Mouse (Mus musculus): ENCODE data around the gene Rgs13. TPM values are rescaled to one million over a fixed set of nuclear protein-coding genes. Genes with fewer than 3 reads are reported as not detected.

The Rgs13 gene
- polyA plus RNA-seq, 1 experiment from 2014 or later, result 0.86 TPM

DNA sequence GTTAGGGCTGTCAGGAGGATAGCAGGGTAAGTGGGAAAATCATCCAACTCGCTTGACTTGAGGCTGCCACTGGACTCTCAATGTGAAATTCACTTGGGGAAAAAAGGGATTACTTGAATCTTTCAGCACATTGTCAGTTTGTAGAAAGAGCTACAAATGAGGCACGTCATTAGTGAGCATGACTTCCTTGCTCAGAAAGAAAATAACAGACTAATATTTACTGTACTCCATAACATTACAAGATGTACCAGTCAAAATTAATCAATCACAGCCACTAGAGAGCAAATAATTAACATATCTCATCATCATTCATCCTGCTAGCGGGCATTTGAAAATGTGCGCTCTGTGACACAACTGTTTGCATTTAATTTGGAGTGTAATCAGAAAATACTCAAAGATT, 57.1 kb downstream of the Rgs13 start:
- Histone ChIP-seq H3K4me2 (ENCODE audit: low read length) (no peak overlapping the region), H3K27ac (ENCODE audit: low read length) (no peak overlapping the region), H3K27me3 (replicated peaks; ENCODE audit: control insufficient read depth, insufficient read depth, low read length) (no peaks in the 10 kb centered on the region), H3K4me1 (replicated peaks; ENCODE audit: control insufficient read depth, insufficient read depth, low read length) (no peaks in the 10 kb centered on the region), H3K9ac (replicated peaks; ENCODE audit: low read depth, low read length) (no peak overlapping the region), H3K4me3 (replicated peaks; ENCODE audit: low read length) (no peak overlapping the region), H3K36me3 (ENCODE audit: control insufficient read depth, insufficient read depth) (no peaks in the 10 kb centered on the region), H3K9me3 (ENCODE audit: control insufficient read depth, low read length) (no peaks in the 10 kb centered on the region)
- ATAC-seq, result 0 out of 2 replicates have a peak, but pooled peaks have one; percentile 23
- 56% methylated on average over 4 of the region's 4 CpGs for WGBS

DNA sequence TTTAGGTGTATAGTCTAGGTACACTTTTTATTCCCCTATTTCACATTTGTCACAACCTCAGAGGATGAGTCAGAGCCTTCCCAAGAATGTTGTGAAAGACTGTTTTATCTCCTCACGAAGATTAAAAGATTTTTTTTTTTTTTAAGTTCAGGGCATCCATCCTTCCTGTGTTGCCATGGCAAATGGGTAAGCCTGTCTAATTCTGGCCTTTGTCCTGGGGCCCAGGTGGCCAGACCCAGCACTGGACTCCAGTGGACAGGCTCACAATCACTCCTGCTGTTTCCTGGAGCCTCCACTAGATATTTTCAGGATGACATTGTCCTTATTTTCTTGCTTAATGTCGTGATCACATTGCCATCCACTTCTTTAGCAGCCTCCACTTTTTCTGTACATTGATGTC, 57.7 kb downstream of the Rgs13 start:
- 46% methylated on average over 2 of the region's 2 CpGs for WGBS
- Histone ChIP-seq H3K9ac (replicated peaks; ENCODE audit: low read depth, low read length) (no peak overlapping the region), H3K9me3 (ENCODE audit: control insufficient read depth, low read length) (no peaks in the 10 kb centered on the region), H3K4me3 (replicated peaks; ENCODE audit: low read length) (no peak overlapping the region), H3K27ac (ENCODE audit: low read length) (no peak overlapping the region), H3K4me2 (ENCODE audit: low read length) (no peak overlapping the region), H3K4me1 (replicated peaks; ENCODE audit: control insufficient read depth, insufficient read depth, low read length) (no peaks in the 10 kb centered on the region), H3K27me3 (replicated peaks; ENCODE audit: control insufficient read depth, insufficient read depth, low read length) (no peaks in the 10 kb centered on the region), H3K36me3 (ENCODE audit: control insufficient read depth, insufficient read depth) (no peaks in the 10 kb centered on the region)
- ATAC-seq, result no peak

DNA sequence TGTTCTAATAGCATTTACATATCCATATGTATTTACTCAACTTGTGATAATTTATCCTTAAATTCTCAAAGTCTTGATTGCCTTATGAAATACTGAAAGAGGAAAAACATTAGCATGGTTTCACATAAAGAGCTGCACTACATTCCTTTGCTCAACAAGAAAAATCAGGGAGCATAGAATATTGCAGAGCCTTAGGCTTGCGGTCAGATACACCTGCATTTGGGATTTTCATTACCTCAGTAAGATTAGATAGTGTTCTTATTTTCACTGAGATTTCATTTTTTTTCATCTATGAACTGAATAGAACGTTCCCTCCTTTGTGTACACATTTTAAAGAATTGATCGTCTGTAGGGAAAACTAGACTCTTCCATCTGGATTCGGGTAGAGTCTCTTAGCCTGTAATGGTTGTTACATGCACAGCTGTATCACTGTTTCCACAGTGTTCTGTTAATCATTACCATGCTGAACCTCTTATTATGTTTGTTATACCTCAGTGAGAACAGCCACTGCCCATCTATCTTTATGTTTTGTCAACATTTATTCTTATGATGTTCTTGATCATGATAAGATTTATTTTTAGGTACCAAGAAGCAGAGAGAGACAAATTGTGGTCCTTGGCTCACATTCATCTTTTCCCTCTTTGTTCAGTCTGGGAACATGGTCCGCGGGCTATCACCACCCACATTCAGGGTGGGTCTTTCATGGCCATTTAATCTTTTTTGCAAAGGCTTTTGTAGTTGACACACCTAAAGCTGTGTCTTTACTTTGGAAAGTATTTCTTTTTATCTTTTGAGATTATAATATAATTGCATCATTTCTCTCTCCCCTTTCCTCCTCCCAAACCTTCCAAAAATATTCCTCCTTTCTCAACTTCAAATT, 61.1 kb downstream of the Rgs13 start:
- Histone ChIP-seq H3K9ac (replicated peaks; ENCODE audit: low read depth, low read length) (no peak overlapping the region), H3K9me3 (ENCODE audit: control insufficient read depth, low read length) (no peaks in the 10 kb centered on the region), H3K4me3 (replicated peaks; ENCODE audit: low read length) (no peak overlapping the region), H3K27me3 (replicated peaks; ENCODE audit: control insufficient read depth, insufficient read depth, low read length) (no peaks in the 10 kb centered on the region), H3K4me2 (ENCODE audit: low read length) (no peak overlapping the region), H3K4me1 (replicated peaks; ENCODE audit: control insufficient read depth, insufficient read depth, low read length) (no peaks in the 10 kb centered on the region), H3K27ac (ENCODE audit: low read length) (no peak overlapping the region), H3K36me3 (ENCODE audit: control insufficient read depth, insufficient read depth) (no peaks in the 10 kb centered on the region)
- 86% methylated on average over 6 of the region's 6 CpGs for WGBS
- ATAC-seq, result no peak

DNA sequence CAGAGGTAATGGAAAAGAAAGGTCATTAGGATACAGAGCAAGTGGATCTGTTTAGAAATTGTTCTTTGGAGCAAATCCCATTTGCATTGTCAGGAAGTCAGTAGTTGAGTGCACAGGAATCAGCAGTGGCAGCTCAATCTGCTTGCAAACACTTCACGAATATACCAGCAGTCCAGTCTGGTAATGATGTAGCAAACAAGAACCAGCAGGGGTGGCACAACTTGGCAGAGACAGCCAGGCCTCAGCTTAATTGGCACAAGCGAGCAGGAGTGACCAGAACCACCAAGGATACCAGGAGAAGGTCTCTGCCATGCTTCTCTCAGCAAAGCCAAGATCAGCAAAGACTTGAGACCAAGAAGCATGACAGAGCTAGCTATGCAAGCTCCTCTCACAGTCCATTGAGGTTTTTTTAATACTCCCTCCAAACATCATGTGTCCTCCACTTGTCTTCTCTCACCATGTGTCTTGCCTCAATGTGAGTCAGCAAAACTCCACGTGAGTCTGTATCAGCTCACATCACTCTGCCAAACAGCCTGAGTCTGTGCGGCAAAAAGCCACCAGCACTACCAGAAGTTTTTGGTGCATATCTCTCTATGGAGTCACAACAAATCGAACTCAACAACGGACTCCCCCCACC, 63.6 kb downstream of the Rgs13 start:
- H3K9me3 ChIP-seq (ENCODE audit: control insufficient read depth, low read length), result no peaks in the 10 kb centered on the region
- H3K9ac ChIP-seq (replicated peaks; ENCODE audit: low read depth, low read length), result no peak overlapping the region
- H3K4me3 ChIP-seq (replicated peaks; ENCODE audit: low read length), result no peak overlapping the region
- ATAC-seq, result no peak
- no peaks in the 10 kb centered on the region for H3K4me1 ChIP-seq (replicated peaks; ENCODE audit: control insufficient read depth, insufficient read depth, low read length)
- H3K27ac ChIP-seq (ENCODE audit: low read length), result no peak overlapping the region
- no peaks in the 10 kb centered on the region for H3K36me3 ChIP-seq (ENCODE audit: control insufficient read depth, insufficient read depth)
- WGBS, result 73% methylated on average over 6 of the region's 6 CpGs
- no peak overlapping the region for H3K4me2 ChIP-seq (ENCODE audit: low read length)
- no peaks in the 10 kb centered on the region for H3K27me3 ChIP-seq (replicated peaks; ENCODE audit: control insufficient read depth, insufficient read depth, low read length)

DNA sequence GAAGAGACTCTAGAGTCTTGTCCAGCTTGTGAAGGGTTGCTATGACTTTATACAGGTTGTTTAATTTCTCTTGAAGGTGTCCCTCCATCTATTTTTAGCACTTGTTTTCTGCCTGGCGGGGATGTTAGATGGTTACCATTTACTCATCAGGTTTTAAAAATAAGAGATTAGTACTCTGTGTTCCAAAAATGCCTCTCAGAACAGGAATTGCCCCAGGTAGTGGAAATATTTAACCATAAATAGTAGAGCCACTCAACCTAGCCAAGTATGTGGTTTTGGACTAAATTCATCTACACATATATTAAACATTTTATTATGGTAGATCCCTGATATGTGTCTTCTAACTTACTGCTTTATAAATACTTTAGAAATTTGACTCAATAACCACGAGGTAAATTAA, 64.2 kb downstream of the Rgs13 start:
- no peak for ATAC-seq
- H3K4me2 ChIP-seq (ENCODE audit: low read length), result no peak overlapping the region
- WGBS, result 72% methylated on average over 2 of the region's 2 CpGs
- H3K27ac ChIP-seq (ENCODE audit: low read length), result no peak overlapping the region
- no peaks in the 10 kb centered on the region for H3K27me3 ChIP-seq (replicated peaks; ENCODE audit: control insufficient read depth, insufficient read depth, low read length)
- H3K36me3 ChIP-seq (ENCODE audit: control insufficient read depth, insufficient read depth), result no peaks in the 10 kb centered on the region
- H3K4me3 ChIP-seq (replicated peaks; ENCODE audit: low read length), result no peak overlapping the region
- H3K4me1 ChIP-seq (replicated peaks; ENCODE audit: control insufficient read depth, insufficient read depth, low read length), result no peaks in the 10 kb centered on the region
- no peaks in the 10 kb centered on the region for H3K9me3 ChIP-seq (ENCODE audit: control insufficient read depth, low read length)
- H3K9ac ChIP-seq (replicated peaks; ENCODE audit: low read depth, low read length), result no peak overlapping the region

DNA sequence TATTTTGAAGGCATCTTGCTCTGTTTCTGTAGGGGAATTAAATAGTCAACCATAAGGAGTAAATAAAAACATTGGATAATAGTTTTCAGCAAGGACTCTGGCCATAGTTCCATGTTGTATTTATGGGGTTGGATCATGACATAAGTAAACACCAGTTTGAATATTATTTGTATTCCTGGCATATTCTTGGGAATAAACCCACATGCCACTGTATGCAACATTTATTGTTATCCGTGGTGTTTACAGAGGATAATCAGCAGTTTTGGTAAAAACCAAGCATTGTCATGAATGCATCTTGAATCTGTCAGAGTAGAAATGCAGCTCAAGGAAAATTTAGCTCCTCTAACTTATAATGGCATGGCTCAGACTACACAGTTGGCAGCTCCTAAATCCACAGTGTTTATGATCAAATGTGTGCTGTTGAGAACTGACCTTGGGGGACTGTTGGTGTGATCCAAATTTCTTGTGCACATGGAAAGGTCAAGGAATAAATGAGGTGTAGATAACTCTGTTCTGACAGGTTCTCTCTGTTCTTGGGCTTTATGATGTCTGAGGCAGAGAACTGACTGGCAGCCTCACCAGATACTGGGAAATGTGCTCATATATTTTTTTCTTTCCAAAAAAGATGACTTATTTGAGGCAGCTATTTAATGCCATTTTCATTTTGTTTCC, 78.4 kb downstream of the Rgs13 start:
- Histone ChIP-seq H3K4me2 (ENCODE audit: low read length) (no peak overlapping the region), H3K9me3 (ENCODE audit: control insufficient read depth, low read length) (no peaks in the 10 kb centered on the region), H3K4me3 (replicated peaks; ENCODE audit: low read length) (no peak overlapping the region), H3K9ac (replicated peaks; ENCODE audit: low read depth, low read length) (no peak overlapping the region), H3K27me3 (replicated peaks; ENCODE audit: control insufficient read depth, insufficient read depth, low read length) (no peaks in the 10 kb centered on the region), H3K4me1 (replicated peaks; ENCODE audit: control insufficient read depth, insufficient read depth, low read length) (no peaks in the 10 kb centered on the region), H3K36me3 (ENCODE audit: control insufficient read depth, insufficient read depth) (no peaks in the 10 kb centered on the region), H3K27ac (ENCODE audit: low read length) (no peak overlapping the region)
- no peak for ATAC-seq
- WGBS, result 79% methylated on average over 1 of the region's 1 CpGs

DNA sequence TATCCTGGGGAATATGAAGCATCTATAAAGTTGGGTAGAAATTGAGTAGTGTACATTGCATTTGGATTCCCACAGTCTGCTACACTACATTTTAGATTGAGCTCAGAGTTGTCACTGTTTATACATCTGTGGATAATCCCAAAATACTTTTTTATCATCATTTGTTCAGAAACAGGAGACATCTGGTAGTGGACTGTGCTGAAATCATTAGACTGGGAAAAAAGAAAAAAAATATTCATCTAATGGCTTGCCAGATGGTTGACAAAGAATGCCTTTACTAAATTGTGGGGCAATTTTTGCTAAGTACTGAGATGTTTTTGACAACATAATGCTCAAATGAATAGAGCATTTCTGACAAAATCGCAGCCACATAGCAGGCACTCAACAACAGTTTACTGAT, 86.8 kb downstream of the Rgs13 start:
- Histone ChIP-seq H3K27me3 (replicated peaks; ENCODE audit: control insufficient read depth, insufficient read depth, low read length) (no peaks in the 10 kb centered on the region), H3K4me1 (replicated peaks; ENCODE audit: control insufficient read depth, insufficient read depth, low read length) (no peaks in the 10 kb centered on the region), H3K9ac (replicated peaks; ENCODE audit: low read depth, low read length) (no peak overlapping the region), H3K9me3 (ENCODE audit: control insufficient read depth, low read length) (no peaks in the 10 kb centered on the region), H3K27ac (ENCODE audit: low read length) (no peak overlapping the region), H3K4me3 (replicated peaks; ENCODE audit: low read length) (no peak overlapping the region), H3K4me2 (ENCODE audit: low read length) (no peak overlapping the region), H3K36me3 (ENCODE audit: control insufficient read depth, insufficient read depth) (no peaks in the 10 kb centered on the region)
- WGBS, result 49% methylated on average over 1 of the region's 1 CpGs
- peak; percentile 75 for ATAC-seq

Other genes starting within 250 kb of the Rgs13 start
- gene Rgs2, start 173.2 kb downstream of the Rgs13 start, polyA plus RNA-seq (2015; fragmentation: Nextera tagmentation; extraction: Ambion mirVana), result 67.9 and 85.7 TPM in 2 replicates
- gene Rgs1, start 71.9 kb upstream of the Rgs13 start, polyA plus RNA-seq (2015; fragmentation: Nextera tagmentation; extraction: Ambion mirVana), result not detected in 2 replicates

All from forebrain, embryonic 16.5 days (tissue).